Mouse (Mus musculus) spleen, postnatal 4 days (tissue): Measurements from ENCODE around the gene Mmaa.

Source experiments
- DNase-seq, 2 experiments: peaks; one replicate each; pipeline ENCODE4 v3.0.0; 2022; ENCODE audit warnings: low spot score in 2 of 2

Mmaa gene

DNA sequence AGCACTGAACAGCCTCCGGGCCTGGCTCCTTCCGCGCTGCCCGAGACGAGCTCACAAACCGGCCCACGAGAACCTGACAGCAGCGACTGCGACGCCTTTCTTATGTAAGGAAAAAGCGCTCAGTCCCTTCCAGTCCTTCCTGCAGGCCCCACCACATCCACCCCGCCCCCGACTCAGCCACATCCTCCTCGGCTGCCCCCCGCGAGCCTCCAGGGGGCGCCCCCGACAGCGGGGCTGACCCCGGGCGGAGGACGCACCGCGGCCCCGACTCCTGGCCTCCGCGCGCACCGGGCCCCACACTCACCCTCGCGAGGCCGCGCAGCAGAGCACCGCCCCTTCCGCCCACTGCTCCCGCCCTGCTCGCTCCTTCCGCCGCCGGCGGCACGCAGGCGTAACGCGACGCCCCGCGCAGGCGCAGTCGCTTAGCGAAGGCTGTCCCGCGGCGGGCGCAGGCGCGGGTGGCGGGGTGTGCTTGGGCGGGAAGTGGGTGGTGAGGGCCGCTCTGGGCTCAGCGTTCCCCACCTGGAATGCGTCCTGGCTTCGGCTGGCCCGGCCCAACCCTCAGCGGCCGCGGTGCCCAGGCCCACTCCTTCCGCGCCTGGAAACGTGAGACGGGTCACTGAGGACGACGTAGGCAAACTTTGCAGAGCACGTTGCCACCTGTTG is at the start of gene Mmaa:
TSS of gene Mmaa (minus strand) at position 328 of the 666 bp plus-strand sequence.
- DNase-seq: peak; percentile 96 to 98

DNA sequence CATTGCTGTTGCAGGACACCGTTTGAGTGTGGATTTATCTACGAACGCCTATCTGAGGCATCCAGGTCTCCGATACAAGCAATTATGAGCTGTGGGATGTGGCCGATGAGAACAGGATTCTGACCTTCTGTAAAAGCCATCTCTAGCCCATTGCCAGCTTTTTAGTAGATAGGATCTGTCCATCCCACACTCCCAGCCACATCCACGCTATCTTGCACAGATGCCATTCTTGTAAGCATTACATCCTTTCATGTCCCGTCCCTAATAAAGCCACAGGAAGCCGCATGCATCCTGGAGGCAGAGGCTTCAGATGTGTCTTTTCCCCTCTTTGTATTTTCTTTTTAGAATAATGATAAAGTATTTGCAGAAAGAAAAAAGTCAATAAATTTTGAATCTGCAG is 46.5 kb upstream of the Mmaa start:
- peak in 1 of 2 experiments; percentile 43 for DNase-seq

DNA sequence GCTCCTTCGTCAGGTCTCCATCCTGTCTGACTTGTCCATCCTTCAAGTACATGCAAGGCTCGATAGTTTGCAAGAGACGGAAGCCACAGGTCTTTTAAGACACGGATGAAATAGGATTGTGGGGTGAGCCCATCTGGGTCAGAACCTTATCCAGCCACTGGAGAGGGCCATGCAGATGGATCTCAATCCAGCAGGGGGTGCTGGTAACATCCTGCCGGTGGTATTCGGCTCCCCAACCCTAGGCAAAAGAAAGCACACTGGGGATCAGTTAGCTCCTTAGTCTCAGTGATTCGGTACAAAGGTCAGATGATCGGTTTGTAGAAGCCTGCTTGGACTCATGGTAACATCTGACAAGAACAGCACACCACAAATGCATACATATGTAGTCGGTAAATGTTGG is 44.8 kb upstream of the Mmaa start:
- peak in 1 of 2 experiments; percentile 58 for DNase-seq

DNA sequence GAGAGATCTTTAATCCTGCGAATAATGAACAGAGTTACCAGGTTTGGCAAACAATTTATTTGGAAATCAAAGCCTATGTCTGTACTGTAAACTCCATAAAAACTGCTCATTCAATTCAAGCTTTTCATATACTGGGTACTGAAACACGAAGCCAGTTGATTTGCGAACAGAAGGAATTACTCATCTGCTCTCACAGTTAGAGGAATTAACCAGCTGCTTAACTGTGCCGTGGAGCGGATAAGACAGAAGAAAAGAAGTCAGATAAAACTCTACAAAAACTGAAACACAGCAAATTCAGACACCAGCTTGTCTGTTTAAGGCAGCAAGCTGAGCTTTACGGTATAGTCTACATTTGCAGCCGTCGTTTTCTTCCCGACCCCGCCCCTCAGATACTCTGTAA is 43.9 kb upstream of the Mmaa start:
- peak in 1 of 2 experiments; percentile 13 for DNase-seq

DNA sequence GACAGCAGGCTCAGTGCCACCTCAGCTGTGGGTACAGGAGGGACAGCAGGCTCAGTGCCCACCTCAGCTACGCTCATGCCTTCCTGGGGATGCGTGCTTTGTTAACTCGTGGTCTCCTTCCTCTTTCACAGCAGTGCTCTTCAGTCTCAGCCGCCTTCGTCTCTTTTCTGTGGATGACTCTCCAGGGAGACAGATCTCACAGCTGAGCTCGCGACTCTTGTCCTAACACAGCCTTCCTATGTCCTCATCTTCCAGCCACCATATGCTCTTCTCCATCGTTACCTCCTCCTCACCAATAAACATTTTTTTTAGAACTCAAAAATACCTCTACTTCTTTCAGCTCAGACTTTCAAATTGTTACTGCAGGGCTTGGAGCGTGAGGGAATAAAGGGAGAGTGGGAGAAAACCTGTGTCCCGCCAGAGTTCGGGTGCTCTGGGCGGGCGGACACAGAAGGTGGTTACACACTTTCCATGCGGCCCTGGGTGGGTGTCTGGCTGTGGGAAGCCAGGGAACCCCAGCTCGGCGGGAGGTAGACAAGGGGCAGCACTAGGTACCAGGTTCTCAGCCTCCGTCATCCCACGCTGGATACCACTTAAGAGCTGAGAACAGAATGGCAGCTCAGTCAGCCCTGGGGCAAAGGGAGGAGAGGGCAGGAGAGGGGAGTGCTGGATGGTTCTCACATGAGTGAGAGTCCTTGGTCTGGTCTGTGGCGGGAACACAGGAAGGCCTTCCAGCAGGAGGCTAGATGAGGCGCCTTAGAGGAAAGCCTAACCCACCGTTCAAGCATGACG is 37.6 kb upstream of the Mmaa start:
- peak in 1 of 2 experiments; percentile 54 for DNase-seq

DNA sequence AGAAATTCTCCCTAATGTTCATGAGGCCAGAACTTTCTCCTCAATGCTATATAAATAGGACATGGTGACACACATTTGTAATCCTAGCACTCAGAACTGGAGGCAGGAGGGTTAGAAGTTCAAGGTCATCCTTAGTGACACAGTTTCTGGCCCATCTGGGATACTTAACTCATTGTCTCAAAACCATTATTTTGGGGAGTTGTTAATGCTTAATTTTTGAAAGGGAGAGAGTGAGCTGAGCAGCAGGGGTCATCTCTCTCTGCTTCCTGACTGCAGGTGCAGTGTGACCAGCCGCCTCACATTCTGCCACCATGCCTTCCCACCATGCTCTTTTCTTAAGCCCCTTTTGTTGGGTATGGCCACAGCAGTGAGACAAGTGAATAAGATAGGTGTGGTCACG is 36.8 kb upstream of the Mmaa start:
- no peak for DNase-seq

DNA sequence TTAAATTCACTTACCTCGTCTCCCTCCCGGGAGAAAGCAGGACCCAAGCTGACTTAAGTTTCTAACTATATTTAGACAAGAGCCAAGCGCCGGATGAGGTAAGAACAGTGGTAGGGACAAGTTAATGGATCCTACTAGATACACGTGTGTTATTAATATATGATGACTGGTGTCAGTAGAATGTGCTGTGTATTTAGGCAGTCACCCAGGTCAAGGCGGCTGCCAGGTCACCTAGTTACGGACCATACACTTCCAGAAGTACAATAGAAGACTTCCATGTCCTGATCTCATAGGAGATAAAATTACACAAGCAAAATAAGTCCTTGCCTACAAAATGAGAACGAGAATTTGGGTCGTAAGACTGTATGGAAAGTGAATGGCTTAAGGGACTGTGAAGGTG is 36.3 kb upstream of the Mmaa start:
- peak in 1 of 2 experiments; percentile 40 for DNase-seq

DNA sequence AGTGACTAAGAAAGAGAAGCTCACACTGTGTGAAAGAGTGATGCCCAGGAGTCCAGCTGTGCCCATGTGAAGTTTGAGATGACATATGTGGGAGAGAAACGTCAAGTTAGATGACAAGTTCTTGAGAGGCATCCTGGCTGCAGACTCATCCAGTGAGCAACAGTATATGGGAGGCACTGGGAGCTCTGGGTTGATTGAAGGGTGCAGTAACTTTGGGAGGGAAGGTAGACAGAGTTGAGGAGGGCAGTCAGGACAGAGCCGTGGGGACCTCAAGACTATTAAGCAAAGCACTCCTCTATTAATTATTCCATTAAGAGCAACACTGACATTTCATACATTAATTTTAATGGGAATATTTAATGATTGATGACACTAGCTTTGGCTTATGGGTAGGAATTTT is 35.0 kb upstream of the Mmaa start:
- DNase-seq: peak in 1 of 2 experiments; percentile 21

DNA sequence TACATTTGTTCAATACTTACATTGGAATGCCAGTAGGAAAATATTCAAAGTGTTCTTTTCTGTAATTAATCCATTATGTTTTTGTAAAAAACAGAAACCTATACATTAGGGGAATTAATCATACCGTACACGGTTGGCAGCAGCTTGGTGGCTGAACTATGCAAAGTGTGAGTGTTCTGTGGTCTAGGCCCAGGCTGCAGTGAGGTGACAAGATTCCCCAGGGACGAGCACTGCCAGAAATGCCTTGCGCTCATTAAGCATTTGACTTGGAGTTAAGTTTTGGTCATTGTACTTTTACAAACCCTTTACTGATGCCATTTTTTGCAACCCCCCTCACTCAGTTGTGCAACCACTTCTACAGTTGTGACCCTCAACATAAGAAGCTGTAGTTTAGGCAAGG is 34.4 kb upstream of the Mmaa start:
- no peak for DNase-seq

DNA sequence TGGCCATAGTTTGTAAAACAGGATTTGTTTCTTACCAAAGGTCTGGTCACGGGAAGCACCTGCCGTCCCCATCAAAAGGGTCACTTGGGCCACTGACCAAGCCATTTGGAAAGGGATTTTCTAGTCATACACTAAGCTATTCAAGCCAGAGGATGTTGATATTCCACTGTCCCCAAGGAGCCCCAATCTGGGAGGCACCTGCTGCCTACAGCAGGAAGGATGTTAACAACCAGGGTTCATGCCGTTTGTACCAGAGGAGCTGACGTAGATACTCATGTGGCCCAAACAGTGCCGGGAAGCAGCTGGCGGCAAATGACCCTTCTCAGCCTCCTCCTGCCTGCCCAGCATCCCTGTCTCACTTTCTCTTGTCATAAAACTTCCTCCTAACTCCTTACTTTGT is 30.8 kb upstream of the Mmaa start:
- DNase-seq: no peak

DNA sequence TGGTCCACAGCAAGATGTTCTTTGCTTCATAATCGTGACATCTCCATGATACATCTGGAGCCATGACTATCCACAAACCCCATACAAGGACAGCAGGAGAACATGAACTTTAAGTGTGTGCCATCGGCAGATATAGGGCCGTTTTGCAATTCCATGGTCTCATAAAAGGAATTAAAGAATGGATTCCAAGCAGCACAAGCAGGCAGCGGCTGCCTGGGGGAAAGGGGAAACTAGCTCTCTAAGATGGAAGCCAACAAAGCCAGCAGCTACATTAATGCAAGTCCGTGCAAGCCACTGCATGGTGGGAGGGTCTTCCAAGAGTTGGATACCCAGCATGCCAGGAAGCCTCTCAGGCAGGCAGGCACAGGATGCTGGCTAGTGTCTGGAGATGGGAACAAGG is 30.2 kb upstream of the Mmaa start:
- DNase-seq: no peak

DNA sequence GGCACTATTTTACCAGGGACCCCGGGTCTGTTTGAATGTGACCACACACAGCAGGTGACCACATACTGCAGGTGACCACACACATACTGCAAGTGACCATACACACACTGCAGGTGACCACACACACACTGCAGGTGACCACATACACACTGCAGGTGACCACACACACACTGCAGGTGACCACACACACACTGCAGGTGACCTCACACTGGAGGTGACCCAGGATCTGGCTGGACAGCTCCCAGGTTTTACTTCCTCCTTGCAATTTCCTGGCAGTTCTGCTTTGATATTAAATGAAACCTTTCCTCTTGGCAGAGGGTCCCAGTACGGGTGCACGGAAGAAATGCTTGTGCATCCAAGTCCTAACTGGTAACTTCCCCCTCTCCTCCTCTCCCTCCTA is 29.3 kb upstream of the Mmaa start:
- no peak for DNase-seq

DNA sequence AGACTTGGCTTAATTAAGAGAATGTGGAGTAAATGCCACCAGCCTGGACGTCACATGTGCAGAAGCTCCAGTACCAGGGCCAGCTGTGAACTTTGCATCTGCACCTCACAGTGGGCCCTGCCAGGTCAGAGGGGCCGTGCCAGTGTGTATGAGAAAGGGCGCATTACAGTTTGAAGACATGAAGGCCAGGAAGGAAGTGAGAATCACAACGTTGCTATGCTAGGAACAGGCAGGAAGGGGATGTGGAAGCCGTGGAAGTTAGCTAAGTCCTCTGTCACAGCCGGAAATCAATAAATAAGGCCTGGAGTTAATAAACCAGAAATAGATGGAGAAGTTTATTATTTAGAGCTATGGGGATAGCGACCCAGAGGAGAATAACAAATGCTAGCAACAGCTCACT is 28.4 kb upstream of the Mmaa start:
- no peak for DNase-seq

DNA sequence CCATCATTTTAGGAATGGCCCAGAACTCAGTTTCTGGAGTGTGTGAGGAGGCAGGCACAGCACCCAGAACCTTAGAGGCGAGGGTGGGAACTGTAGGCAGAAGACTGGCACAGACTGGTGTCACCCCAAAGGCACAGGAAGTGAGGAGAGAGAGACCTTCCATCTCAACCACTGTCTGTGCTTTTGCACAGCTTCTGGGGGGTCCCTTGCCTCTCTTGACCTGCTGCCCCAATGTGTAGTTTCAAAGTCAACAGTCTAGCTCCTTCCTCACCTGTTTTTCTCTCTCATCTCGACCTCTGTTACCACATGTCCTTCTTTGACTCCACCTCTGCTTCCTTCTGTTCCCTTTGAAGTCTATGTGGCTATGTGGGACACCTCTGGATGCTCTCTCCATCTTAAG is 16.1 kb upstream of the Mmaa start:
- no peak for DNase-seq

DNA sequence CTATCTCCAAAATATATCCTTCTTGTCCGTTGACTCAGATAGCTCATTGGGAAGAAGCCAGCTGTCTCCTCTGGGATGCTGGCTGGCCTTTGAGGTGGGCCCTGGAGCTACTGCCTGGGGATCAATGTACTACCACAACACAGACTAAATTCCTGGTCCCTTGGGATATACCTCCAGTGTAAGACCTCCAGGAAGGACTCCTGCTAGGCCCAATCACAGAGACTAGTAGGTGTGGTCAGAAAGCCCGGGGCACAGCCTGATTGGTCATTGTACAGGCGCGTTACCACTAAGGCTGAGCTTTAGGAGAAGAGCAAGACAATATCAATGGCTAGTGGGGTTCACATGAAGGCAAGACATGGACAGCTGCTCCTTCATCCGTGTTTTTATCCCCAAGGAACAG is 11.2 kb upstream of the Mmaa start:
- no peak for DNase-seq

DNA sequence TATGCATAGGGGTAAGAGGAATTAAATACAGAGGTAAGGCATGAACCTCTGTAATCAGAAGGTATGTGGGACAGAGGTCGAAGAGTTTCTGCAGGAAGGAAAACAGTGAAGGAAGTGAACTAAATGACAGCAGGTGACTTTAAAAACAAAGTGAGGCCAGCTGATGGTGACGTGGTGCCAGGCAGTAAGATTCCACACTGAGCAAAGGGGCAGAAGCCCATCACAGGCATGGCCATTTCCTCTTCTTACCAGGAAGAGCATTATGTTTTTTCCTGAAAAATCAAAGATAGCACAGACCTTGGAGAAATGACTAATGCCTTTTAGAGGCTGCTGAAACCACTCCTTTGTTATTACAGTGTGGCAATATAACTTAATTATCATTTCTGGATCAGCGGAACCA is 6.8 kb upstream of the Mmaa start:
- DNase-seq: no peak

DNA sequence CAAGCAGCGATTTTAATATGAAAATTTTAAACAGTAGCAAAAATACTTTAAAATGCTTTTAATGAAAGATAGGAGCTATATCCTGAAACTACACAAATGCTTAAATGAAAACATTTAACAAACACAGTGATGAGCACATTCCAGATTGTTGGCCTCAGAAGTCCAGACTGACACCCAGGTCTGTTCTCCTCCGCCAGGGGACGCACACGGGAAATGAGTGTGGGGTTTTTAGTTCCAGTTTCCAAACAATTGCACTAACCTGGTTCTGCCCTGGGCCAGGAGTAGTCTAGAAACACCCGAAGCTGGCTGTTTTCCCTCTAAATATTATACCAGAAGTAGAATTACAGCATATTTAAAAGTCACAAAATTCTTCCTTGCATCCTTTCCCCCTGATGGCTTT is 5.0 kb upstream of the Mmaa start:
- DNase-seq: no peak

DNA sequence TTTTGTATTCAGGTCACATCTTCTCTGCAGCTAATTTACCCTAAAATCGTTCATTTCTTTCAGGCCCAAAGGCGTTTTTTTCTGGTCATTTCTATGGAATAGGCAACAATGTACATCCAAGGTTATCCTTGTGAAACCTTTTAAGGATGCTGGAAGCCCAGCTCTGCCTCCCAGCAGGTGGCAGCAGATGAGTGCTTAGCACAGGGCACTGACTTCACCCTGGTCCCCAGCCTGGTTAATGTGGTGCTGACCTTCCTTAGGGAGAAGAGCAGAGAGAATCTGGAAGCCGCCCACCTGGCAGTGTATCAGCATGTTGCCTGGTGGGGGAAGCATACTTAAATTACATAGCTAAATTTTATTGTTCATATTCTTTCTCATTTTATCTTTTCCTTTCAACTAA is 3.0 kb upstream of the Mmaa start:
- DNase-seq: peak in 1 of 2 experiments; percentile 25

DNA sequence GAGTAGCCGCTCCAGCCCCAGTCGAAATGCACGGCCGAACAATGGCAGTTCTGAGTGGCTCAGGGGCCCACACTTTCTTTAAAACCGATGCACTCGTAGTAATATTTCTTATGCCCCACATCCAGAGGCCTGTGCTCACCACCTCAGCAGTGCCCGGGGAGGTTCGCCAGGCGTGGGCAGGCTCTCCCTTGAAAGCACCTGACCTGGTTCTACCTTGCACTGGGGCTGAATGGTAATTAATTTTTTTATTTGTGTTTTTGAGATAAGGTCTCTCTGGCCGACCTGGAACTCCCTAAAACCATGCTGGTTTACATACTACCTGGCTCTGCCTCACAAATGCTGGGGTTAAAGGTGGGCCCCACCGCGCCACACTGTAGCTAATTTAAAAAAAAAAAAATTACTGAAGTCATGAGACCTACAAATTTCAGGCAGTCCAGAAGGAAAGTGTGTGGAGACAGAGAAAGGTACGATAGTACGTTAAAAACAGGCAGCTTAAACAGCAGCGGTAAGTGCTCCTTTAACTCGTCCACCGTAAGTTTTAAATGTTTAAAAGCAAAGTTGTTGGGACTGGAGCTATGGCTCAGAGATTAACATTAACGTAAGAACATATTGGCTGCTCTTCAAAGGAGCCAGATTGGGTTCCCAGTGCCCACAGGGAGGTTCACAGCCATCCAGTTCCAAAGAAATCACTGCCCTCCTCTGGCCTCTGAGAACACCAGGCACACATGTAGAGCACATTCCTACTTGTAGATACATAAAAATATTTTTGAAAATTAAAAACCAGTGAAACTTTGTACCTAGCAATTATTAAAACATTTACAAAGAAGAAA is 754 bp upstream of the Mmaa start:
- no peak for DNase-seq

DNA sequence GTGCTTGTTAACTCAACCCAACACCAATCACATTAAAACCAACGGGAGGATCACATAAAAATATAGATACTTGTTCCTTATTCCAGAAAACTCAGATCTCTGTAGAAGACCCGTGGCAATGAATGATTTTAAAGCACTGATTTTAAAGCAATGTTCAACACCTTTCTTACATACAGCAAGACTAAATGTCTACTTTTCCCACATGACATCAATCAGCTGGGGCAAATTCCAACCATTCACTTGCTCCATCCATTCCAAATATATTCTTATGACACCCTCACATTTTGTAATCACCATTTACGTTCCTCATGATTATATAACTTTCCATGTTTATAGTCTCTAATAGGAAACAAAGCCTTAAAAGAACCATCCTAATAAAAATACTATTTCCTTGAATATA is 896 bp downstream of the Mmaa start:
- no peak for DNase-seq

DNA sequence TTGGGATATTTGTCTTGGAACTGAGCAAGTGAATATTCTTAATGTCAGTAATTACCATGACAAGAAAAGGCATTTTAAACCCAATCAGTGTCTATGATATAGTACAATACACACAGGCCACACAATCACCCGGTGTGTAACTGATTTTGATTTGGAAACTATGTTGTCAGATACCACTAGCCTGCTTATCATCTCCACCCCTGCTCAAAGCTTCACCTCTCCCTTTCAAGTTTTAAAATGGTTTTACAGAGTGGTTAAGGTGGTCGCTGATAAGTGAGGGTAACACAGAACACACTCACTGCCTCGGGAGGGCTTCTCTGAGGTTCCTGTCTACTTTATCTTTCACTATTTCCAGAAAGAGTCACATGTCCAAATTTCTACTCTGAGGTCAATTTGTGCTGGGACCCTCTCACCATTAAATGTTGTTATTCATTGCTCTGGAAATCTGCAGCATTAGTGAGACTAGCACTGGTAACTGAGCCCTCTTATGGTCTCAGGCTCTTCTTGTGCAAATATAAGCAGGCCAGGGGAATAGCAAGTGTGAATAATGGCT is 1.9 kb downstream of the Mmaa start:
- no peak for DNase-seq

DNA sequence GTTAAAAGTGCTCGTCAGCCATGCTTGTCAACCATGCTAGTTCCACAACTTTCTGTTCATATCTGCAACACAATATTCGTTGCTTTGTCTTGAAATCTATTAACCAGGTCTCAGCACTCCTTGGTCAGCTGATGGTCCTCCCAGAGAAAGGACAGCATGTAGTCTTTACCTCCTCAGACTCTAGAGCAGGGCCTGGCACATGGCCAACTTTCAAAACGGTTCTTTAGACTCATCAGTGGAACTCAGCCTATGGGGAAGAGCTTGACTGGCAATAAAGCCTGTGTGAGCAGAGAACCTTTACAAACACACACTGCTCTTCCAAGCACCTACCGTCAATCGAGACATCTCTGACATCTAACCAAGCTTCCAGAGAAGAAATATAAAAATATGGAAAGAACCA is 5.1 kb downstream of the Mmaa start:
- no peak for DNase-seq
